Mouse (Mus musculus) lung, adult 2 months (tissue): ENCODE measurements around the gene Runx2.

Experiments used
- CTCF ChIP-seq: fragments of 200-500 bp; IDR thresholded peaks from 2 replicates; pipeline ENCODE4 v1.5.1; 2011; ENCODE audit warnings: mild to moderate bottlenecking, low read length, control low read depth; ENCODE audit not compliant: insufficient read depth
- POLR2A ChIP-seq: fragments of 200-500 bp; IDR thresholded peaks from 2 replicates; pipeline ENCODE4 v1.6.1; 2011; ENCODE audit warnings: low read depth, mild to moderate bottlenecking, control low read depth, low read length, borderline replicate concordance; ENCODE audit errors: extremely low read depth

DNA sequence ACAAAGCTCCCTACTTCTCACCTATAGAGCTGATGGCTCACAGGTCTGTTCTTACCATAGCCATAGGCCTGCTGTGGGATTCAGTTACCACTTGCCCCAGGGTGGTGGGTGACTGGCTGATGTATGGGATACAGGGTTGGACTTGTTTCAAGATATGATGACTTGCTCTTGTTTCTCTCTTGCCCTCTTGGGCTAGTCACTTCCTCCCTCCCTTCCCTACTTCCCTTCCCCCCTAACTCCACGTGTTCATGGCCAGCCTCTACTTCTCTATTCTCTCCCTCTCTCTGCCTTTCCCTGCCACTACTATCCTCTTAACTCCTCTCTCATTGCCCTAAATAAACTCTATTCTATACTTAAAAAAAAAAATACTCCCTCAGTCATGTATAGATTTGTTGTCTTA is 16.6 kb upstream of the Runx2 start:
- TF ChIP-seq CTCF (no peak), POLR2A (no peak)
